Mouse (Mus musculus) small intestine, adult 2 months (tissue): ENCODE results near the gene Sipa1l2. TPM values are rescaled to one million over a fixed set of nuclear protein-coding genes. Genes with fewer than 3 reads are reported as not detected.

Experiments
- H3K27ac ChIP-seq: fragments of 200-500 bp; 2 replicates; pipeline ENCODE4 v1.5.1; 2012; ENCODE audit warnings: low read depth, low read length, control low read depth, inconsistent platforms; ENCODE audit not compliant: insufficient read depth
- H3K27me3 ChIP-seq: fragments of 200-500 bp; 2 replicates; pipeline ENCODE4 v1.6.1; 2012; ENCODE audit warnings: mild to moderate bottlenecking, moderate library complexity, low read length, inconsistent platforms; ENCODE audit not compliant: control insufficient read depth, insufficient read depth
- H3K36me3 ChIP-seq: fragments of 200-500 bp; 2 replicates; pipeline ENCODE4 v1.6.1; 2012; ENCODE audit warnings: mild to moderate bottlenecking, low read length, control low read depth, inconsistent platforms; ENCODE audit not compliant: control insufficient read depth, insufficient read depth
- H3K4me1 ChIP-seq: fragments of 200-500 bp; 2 replicates; pipeline ENCODE4 v1.6.1; 2012; ENCODE audit warnings: low read length, inconsistent platforms, mixed read lengths; ENCODE audit not compliant: control insufficient read depth, insufficient read depth, insufficient read length
- H3K4me3 ChIP-seq: fragments of 200-500 bp; 2 replicates; pipeline ENCODE4 v1.5.1; 2012; ENCODE audit warnings: low read depth, mild to moderate bottlenecking, control low read depth, inconsistent platforms, low read length, moderate library complexity
- CTCF ChIP-seq: fragments of 200-500 bp; IDR thresholded peaks from 2 replicates; pipeline ENCODE4 v1.5.1; 2012; ENCODE audit warnings: low read depth, mild to moderate bottlenecking, control low read depth, inconsistent platforms, low read length, moderate library complexity, mixed read lengths; ENCODE audit not compliant: insufficient replicate concordance, insufficient read length; ENCODE audit errors: extremely low read depth
- POLR2A ChIP-seq: fragments of 200-500 bp; IDR thresholded peaks from 2 replicates; pipeline ENCODE4 v1.6.1; 2012; ENCODE audit warnings: low read depth, mild to moderate bottlenecking, control low read depth, inconsistent platforms, low read length, moderate library complexity
- WGBS: fragments of 180-500 bp; shearing (Covaris S2); methylation state at CpG from one replicate; pipeline ENCODE4 v1.1.7; 2018; 5-methylcytosine and 5-hydroxymethylcytosine counted together
- polyA plus RNA-seq: library from polyadenylated mRNA; depleted of rRNA; stranded (reverse); fragments of >200 nt; gene quantifications from 2 replicates; pipeline ENCODE4 v1.2.3, GENCODE M21; 2012

The Sipa1l2 gene
- polyA plus RNA-seq, 1 experiment, result 9.7 TPM

- Histone ChIP-seq H3K27me3 (no peaks in the 10 kb centered on the region), H3K27ac (0 out of 2 replicates have a peak overlapping the region, but pooled peaks have one; percentile 23), H3K4me3 (no peak overlapping the region), H3K36me3 (peaks cover 10% of the 10 kb centered on the region), H3K4me1 (peaks cover 6% of the 10 kb centered on the region; the same call in 1 of the 2 replicates)
- 97% methylated on average over 1 of the region's 1 CpGs for WGBS
- TF ChIP-seq POLR2A (no peak), CTCF (no peak)
These were observed 108.1 kb downstream of the Sipa1l2 start for GRCm38 (mm10) chr8:125461504-125461903.

GRCm38 (mm10) chr8:125460602-125461001, 109.0 kb downstream of the Sipa1l2 start:
- no peak for TF ChIP-seq CTCF
- Histone ChIP-seq H3K4me1 (peaks cover 6% of the 10 kb centered on the region; the same call in 1 of the 2 replicates), H3K4me3 (no peak overlapping the region), H3K27ac (no peak overlapping the region), H3K27me3 (no peaks in the 10 kb centered on the region), H3K36me3 (peaks cover 10% of the 10 kb centered on the region)
- whole genome bisulfite sequencing, result 71% methylated on average over 6 of the region's 6 CpGs

- WGBS, result 81% methylated on average over 6 of the region's 6 CpGs
These were observed 120.6 kb downstream of the Sipa1l2 start for GRCm38 (mm10) chr8:125449048-125449447.

GRCm38 (mm10) chr8:125447543-125447942, 122.1 kb downstream of the Sipa1l2 start:
- no peak overlapping the region for H3K27ac ChIP-seq
- TF ChIP-seq CTCF (no peak), POLR2A (no peak)
- peaks cover 32% of the 10 kb centered on the region for H3K36me3 ChIP-seq
- 94% methylated on average over 14 of the region's 14 CpGs for WGBS
- no peak overlapping the region for H3K4me3 ChIP-seq
- H3K4me1 ChIP-seq, result peaks cover 2% of the 10 kb centered on the region; the same call in 1 of the 2 replicates
- no peaks in the 10 kb centered on the region for H3K27me3 ChIP-seq

More at GRCm38 (mm10) chr8:125449048-125449447, 120.6 kb downstream of the Sipa1l2 start:
- Histone ChIP-seq H3K27ac (no peak overlapping the region), H3K27me3 (no peaks in the 10 kb centered on the region), H3K4me1 (peaks cover 2% of the 10 kb centered on the region; the same call in 1 of the 2 replicates), H3K36me3 (peaks cover 26% of the 10 kb centered on the region; the same call in 1 of the 2 replicates), H3K4me3 (no peak overlapping the region)
- TF ChIP-seq POLR2A (no peak), CTCF (no peak)

- 87% methylated on average over 4 of the region's 4 CpGs for WGBS
- TF ChIP-seq POLR2A (no peak), CTCF (no peak)
These were observed 123.4 kb downstream of the Sipa1l2 start for GRCm38 (mm10) chr8:125446236-125446635.

GRCm38 (mm10) chr8:125445225-125445609, 124.4 kb downstream of the Sipa1l2 start:
- Histone ChIP-seq H3K4me3 (no peak overlapping the region), H3K4me1 (peaks cover 2% of the 10 kb centered on the region; the same call in 1 of the 2 replicates), H3K27ac (no peak overlapping the region), H3K27me3 (no peaks in the 10 kb centered on the region), H3K36me3 (peaks cover 43% of the 10 kb centered on the region)
- no peak for TF ChIP-seq POLR2A
- TF ChIP-seq CTCF, result no peak
- 25% methylated on average over 3 of the region's 3 CpGs for WGBS

More at GRCm38 (mm10) chr8:125446236-125446635, 123.4 kb downstream of the Sipa1l2 start:
- H3K27me3 ChIP-seq, result no peaks in the 10 kb centered on the region
- H3K36me3 ChIP-seq, result peaks cover 38% of the 10 kb centered on the region
- no peak overlapping the region for H3K4me3 ChIP-seq
- no peak overlapping the region for H3K27ac ChIP-seq
- H3K4me1 ChIP-seq, result peaks cover 2% of the 10 kb centered on the region; the same call in 1 of the 2 replicates

GRCm38 (mm10) chr8:125444457-125445224, 125.0 kb downstream of the Sipa1l2 start:
- 74% methylated on average over 16 of the region's 16 CpGs for WGBS
- TF ChIP-seq POLR2A (no peak), CTCF (no peak)
- Histone ChIP-seq H3K4me1 (peaks cover 2% of the 10 kb centered on the region; the same call in 1 of the 2 replicates), H3K27ac (no peak overlapping the region), H3K4me3 (no peak overlapping the region), H3K36me3 (peaks cover 40% of the 10 kb centered on the region), H3K27me3 (no peaks in the 10 kb centered on the region)
